Mouse (Mus musculus) hindlimb bud, embryonic 11.5 days (tissue): ENCODE data around the gene Stt3b.

ENCODE experiments used
- DNase-seq: peaks from one replicate; pipeline ENCODE4 v3.0.0-alpha.2; 2012; ENCODE audit warnings: low read depth, low spot score; ENCODE audit errors: extremely low spot score

Gene Stt3b

GRCm38 (mm10) chr9:115318621-115319375 is 8.6 kb upstream of the Stt3b start:
- no peak for DNase-seq

- no peak for DNase-seq
Measured at GRCm38 (mm10) chr9:115317049-115317448, 6.8 kb upstream of the Stt3b start.

- DNase-seq, result no peak
Measured at GRCm38 (mm10) chr9:115314556-115314955, 4.3 kb upstream of the Stt3b start.

GRCm38 (mm10) chr9:115313830-115314229 is 3.6 kb upstream of the Stt3b start:
- DNase-seq, result no peak

- no peak for DNase-seq
Measured at GRCm38 (mm10) chr9:115311223-115311520, 951 bp upstream of the Stt3b start.

GRCm38 (mm10) chr9:115309977-115310345 is 260 bp downstream of the Stt3b start:
- DNase-seq, result no peak

- DNase-seq, result no peak
Measured at GRCm38 (mm10) chr9:115309381-115309971, 745 bp downstream of the Stt3b start.

GRCm38 (mm10) chr9:115308941-115309380 is 1.3 kb downstream of the Stt3b start:
- DNase-seq, result no peak

- no peak for DNase-seq
Measured at GRCm38 (mm10) chr9:115308401-115308800, 1.8 kb downstream of the Stt3b start.

- DNase-seq, result no peak
Measured at GRCm38 (mm10) chr9:115306202-115306601, 4.0 kb downstream of the Stt3b start.

- DNase-seq, result no peak
Measured at GRCm38 (mm10) chr9:115304149-115304548, 6.1 kb downstream of the Stt3b start.

GRCm38 (mm10) chr9:115301593-115301992 is 8.6 kb downstream of the Stt3b start:
- no peak for DNase-seq

GRCm38 (mm10) chr9:115301002-115301579 is 9.1 kb downstream of the Stt3b start:
- DNase-seq, result no peak

- DNase-seq, result no peak
Measured at GRCm38 (mm10) chr9:115296738-115297137, 13.5 kb downstream of the Stt3b start.

GRCm38 (mm10) chr9:115293920-115294594 is 16.2 kb downstream of the Stt3b start:
- DNase-seq, result no peak

- DNase-seq, result no peak
Measured at GRCm38 (mm10) chr9:115287774-115288434, 22.3 kb downstream of the Stt3b start.

- DNase-seq, result no peak
Measured at GRCm38 (mm10) chr9:115284385-115284784, 25.8 kb downstream of the Stt3b start.

- DNase-seq, result no peak
Measured at GRCm38 (mm10) chr9:115283403-115283802, 26.8 kb downstream of the Stt3b start.

GRCm38 (mm10) chr9:115278641-115279040 is 31.6 kb downstream of the Stt3b start:
- DNase-seq, result no peak

GRCm38 (mm10) chr9:115274806-115275205 is 35.4 kb downstream of the Stt3b start:
- no peak for DNase-seq

GRCm38 (mm10) chr9:115273095-115273649 is 37.0 kb downstream of the Stt3b start:
- no peak for DNase-seq
